Mouse (Mus musculus): Measurements from ENCODE around the gene Echs1.

DNA sequence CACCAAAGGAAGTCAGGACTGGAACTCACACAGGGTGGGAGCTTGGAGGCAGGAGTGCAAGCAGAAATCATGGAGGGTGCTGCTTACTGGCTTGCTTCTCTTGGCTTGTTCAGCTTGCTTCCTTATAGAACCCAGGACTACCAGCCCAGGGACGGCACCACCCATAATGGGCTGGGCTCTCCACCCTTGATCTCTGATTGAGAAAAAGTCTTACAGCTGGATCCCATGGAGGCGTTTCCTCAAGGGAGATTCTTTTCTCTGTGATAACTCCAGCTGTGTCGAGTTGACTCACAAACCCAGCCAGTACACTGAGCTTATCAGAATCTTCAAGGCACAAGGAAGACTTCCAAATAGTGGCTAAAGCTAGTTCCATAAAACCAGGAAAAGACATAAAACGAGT lies 6.5 kb upstream of the Echs1 start:
- TF ChIP-seq CTCF (IDR thresholded peaks at IDR 0.05) (no peak), EP300 (IDR thresholded peaks at IDR 0.05) (no peak)

All from lung, postnatal 0 days (tissue).